Mouse (Mus musculus) lung, adult 2 months (tissue): ENCODE results near the gene Mrnip.

Experiments
- CTCF ChIP-seq: fragments of 200-500 bp; IDR thresholded peaks from 2 replicates; pipeline ENCODE4 v1.5.1; 2011; ENCODE audit warnings: mild to moderate bottlenecking, low read length, control low read depth; ENCODE audit not compliant: insufficient read depth
- POLR2A ChIP-seq: fragments of 200-500 bp; IDR thresholded peaks from 2 replicates; pipeline ENCODE4 v1.6.1; 2011; ENCODE audit warnings: low read depth, mild to moderate bottlenecking, control low read depth, low read length, borderline replicate concordance; ENCODE audit errors: extremely low read depth

- TF ChIP-seq POLR2A (no peak), CTCF (no peak)
These were observed 24.6 kb upstream of the Mrnip start for GRCm38 (mm10) chr11:50149603-50150150.
